Mouse (Mus musculus): ENCODE results near the gene Naga.
"Not testable (repeated sequence)": the region's sequence is repeated elsewhere in the genome, so short reads cannot be mapped to it uniquely, and the experiment has no call there.

Gene Naga

DNA sequence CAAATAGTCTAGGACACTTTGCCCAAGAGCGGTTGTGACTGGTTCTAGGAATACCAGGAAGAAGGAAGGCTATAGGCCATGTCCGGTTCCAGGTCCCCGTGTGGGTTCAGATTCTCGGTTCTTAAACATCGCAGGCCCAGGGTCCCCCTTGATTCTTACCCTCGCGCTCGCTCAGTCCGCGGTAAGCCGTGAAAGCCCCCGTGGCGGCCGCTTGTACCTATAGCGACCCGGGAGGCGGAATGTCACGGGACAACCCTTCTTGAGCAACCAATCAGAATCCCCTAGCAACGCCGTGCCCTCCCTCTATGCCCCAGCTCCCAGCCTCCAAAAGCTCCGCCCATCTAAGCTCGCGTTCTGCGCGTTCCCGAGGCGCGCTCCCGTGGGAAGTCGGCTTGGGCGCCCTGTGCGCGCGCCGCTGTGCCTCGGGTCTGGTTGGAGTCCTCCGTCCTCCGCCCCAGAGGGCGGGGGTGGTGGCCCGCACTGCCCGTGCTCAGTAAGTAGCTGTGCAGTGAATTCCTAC lies at the start of gene Naga, which contains the start of the genes Pheta2 and Smdt1:
Naga (minus strand) TSS at position 333 of the 520 bp plus-strand sequence.
Pheta2 (plus strand) TSS at position 350 of the 520 bp plus-strand sequence.
Smdt1 (plus strand) TSS at position 367 of the 520 bp plus-strand sequence.
- peak; percentile 95 for DNase-seq (ENCODE audit: low spot score)

DNA sequence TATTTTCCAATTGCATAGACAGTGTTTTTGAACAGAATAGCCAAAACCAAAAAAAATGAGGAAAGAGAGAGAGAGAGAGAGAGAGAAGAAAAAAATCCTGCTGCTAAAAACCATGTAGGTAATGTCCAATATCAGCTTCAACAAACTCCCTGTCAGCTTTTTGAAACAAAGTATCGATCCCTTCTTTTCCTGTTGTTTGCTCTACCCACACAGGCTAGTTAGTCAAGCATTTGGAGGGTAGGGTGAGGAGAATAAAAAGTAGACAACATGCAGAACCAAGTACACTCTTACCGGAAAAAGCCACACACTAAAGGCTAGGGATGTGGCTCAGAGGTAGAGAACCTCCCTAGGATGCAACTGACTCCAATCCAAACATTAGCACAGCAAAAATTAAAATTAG lies 47.0 kb upstream of the Naga start:
- no peak for DNase-seq (ENCODE audit: low spot score)

DNA sequence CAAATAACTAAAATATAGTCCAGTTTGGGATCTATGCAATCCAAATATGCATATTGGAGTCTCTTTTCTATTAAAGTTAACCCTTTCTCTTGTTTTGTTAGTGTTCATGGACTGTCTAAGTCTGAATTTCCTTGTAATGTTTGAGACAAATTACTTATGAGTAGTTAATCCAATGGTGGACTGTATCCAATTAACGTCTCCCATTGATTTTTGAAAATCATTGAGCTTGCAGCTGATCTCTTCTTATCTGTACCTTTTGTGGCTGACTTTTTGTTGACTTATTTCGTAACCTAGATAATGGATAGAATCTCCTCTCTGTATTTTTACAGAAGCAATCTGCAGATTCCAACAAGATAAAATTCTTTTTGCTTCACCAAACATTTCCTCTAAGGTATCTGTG lies 43.7 kb upstream of the Naga start:
- no peak for DNase-seq (ENCODE audit: low spot score)

DNA sequence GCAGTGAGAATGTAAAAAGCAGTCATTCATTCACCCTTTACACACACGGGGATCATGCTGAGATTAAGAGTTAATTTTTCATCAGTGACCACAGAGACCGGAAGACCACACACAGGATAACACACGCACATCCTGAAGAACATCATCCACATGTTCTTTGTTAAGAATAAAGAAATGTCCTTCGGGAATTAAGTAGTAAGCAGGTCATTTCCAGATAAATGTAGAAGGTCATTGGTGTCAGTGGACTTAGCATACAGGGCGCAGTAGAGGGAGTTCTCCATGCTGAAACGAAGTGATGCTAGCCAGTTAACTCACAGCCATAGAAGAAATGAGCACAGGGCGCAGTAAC lies 42.0 kb upstream of the Naga start:
- DNase-seq (ENCODE audit: low spot score), result no peak

DNA sequence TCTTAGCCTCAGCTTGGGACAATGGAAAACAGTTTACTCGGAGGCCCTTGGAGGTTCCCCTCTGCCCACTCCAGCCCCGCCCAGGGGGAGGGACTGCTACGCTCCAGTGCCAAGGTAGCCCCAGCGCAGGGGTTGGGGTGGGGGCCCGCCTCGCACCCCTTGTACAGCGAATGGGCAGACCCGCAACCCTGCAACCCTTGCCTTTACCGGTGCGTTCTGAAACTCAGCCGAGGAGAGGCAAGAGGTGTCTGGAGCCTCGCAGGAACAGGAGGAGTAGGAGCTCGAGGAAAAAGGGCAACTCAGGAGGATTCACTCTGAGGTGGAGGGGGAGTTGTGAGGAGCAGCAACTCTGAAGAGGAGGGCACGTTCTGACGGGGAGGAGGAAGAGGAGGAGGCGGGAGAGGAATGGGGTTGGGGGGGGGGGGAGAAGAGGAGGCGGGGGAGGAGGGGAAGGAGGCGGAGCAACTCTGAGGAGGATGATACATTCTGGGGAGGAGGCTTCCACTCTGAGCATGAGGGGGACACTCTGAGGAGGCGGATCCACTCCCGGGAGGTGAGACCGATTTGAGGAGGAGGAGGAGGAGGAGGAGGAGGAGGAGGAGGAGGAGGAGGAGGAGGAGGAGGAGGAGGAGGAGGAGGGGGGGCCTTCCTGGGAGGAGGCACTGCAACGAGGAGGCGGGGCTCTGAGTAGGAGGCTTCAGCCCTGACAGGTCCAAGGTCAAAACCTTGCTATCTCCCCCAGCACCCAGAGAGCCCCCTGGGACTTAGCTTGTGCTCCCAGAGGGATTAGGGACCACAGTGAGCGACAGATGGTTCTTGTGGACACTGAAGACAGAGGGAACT lies 41.4 kb upstream of the Naga start, which contains the start of gene Cyp2d22:
Cyp2d22 (minus strand) TSS at position 390 of the 843 bp plus-strand sequence.
- no peak for DNase-seq (ENCODE audit: low spot score)

DNA sequence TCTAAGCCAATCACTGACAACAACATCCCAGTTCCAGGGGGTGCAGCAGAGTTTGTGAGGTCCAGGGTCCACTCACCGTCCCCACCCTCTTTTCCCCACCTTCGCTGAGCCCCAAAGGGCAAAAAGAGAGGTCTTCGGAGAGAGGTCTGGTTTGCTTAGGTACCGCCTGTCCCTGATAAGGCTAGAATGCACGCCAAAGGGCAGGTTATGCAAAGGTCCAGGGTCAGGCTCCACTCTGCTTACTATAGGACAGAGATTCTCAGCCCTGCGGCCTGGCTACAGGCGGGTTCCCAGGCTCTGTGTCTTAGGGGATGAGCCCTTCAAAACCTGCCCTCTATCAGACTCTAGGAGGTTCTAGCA lies 40.8 kb upstream of the Naga start:
- DNase-seq (ENCODE audit: low spot score), result no peak

DNA sequence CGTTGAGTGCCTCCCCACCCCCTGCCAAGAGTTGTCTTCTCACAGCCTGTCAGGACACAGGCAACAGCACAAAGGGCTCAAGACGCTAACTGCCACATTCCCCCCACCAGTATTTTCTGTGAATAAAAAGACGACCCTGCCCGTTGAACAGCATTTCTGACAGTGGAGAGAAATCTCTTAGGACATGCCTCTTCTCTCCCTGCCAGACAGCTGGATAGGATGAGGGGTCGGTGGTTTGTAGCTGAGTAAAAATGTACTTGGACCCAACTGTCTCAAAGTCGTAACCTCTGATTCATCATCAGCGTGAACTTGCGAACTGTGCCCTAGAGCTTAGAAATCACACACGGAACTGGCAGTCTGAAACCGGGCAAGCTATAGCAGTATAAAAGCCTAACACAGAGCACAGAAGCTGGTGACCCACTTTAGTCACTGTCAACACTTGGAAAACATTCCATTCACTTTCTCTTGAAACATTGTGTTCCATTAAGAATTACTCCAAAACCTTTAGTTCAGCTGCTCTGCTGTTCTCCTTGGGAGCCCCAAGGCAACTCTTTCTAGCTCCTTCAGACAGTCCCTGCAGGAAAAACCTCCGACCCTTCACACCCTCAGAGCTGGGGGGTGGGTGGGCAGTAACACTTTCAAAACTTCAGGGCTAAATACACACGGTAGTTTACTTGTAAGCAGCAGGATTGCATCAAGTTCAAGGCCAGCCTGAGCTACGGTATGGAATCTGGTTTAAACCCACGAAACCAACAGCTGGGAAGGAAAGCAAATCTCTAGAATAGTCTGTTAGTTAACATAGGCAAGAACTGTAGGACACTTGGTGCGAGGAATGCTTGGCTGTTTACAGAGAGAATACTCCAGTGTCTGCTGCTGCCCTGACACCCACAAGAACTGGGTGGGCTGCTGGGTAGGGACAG lies 39.8 kb upstream of the Naga start:
- DNase-seq (ENCODE audit: low spot score), result no peak

DNA sequence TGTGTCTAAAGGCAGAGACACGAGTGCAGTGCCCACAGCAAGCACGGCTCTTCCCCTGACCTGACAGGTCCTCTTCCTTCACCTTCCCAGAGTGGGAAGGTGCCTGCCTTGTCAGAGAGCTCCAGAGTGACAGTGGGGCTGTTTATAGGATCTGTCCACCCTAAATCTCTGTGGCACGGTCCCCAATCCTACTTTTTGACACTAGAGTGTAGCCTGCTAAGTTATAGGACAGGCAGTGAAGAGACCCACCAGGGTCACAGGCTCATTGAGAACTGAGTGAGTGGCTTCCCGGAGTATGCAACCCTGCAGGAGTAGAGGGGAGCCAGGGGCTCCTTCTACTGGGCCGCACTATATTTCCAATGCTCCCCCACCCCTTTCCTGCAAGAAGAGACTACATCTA lies 39.0 kb upstream of the Naga start:
- DNase-seq (ENCODE audit: low spot score), result no peak

DNA sequence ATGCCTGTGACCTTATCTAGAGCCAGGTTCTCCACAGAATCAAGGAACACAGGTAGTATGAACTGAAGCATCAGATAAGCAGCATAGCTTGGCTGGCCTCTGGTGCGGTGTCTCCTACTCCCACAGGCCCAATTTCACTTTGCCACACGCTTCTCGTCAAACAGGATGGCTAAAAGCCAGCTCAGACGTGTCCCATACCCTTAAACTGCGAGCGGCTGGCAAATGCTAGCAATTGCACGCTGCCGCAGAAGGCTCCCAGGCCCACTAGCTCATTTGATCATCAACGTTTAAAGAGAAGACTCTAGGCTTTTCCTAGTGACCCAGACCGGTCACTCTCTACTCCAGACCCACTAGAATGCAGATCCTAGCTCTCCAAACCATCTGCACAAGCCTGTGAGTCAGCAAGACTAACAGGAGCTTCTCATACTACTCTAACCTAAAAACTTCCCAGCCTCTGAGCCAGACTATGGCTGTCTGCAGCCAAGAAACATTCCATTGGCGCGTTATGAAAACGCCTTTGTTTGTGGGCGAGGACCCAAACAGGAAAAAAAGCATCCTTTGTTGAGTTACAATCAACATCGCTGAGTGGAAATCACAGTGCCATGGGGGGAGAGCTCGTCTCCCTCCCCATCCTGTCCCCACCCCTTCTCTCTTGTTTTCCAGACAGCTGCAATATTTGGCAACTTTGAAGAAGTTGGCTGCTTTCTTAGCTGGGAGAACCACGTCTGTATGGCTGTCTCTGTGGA lies 37.8 kb upstream of the Naga start:
- DNase-seq (ENCODE audit: low spot score), result peak; percentile 75

DNA sequence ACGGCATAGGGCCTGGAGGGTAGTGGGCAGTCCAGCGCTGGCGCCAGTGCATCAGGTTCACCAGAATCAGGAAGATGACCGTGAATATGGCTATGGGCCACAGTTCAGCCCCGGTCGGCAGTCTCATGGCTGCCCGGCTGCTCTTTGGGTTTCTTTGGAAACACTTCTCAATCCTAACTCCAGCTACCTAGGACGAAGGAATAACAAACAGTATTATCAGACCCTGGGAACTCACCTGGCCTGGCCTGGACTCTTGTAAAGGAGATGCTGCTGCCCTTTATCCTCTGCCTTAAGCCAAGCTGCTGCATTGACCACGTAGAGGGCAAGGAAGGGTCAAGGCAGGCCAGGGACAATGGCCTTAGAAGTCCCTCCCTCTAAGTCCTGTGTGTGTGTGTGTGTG lies 37.1 kb upstream of the Naga start:
- DNase-seq (ENCODE audit: low spot score), result no peak

DNA sequence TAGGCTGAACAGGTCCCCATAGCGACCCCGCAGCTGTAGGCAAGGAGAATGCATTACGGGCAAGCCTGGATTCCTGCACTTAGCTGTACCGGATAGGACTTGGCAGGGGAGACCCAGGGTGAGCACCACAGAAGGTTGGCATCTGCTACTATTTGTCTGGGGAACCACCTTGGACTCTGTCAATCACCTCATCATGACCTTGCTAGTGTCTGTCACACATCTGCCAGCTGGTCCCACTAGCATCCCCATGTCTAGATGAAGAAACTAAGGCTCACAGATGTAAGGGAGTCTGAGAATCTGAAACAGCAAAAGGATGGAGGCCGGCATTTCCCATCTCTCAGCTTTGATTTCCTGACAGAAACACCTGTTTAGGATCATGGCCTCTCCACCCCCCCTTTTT lies 35.7 kb upstream of the Naga start:
- DNase-seq (ENCODE audit: low spot score), result no peak

DNA sequence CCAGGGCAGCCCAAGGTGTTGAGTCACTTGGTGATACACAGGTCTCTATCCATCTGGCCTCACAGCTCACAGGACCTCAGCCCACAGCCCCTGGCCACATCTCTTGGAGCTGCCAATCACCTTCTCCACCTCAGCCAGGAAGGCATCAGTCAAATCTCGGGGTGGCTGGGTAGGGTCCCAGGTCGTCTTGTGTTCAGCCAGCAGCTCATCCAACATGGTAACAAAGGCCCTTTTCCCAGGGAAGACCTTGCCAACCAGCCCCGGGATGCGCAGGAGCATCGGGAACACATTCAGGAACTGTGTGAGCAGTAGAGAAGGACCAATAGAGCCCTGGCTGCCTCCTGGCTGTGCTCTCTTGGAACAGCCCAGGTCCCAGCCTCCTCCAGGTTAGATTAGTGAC lies 34.3 kb upstream of the Naga start:
- no peak for DNase-seq (ENCODE audit: low spot score)

DNA sequence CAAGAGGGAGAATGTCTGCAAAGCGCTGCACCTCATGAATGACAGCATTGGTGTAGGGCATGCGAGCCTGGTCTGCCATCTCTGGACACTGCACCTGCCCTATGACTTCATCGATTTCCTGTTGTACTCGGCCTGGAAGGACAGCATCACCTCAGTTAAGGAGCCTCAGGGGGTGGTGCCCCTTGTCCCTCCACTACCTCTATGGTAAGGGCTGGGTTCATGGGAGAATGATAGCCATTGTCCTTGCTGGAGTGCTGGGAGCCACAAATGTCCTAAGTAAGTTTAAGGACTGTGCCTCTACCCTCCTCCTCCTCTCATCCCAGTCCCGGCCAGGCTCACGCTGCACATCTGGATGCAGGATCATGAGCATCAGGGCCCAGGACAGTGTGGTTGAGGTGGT lies 33.7 kb upstream of the Naga start:
- no peak for DNase-seq (ENCODE audit: low spot score)

DNA sequence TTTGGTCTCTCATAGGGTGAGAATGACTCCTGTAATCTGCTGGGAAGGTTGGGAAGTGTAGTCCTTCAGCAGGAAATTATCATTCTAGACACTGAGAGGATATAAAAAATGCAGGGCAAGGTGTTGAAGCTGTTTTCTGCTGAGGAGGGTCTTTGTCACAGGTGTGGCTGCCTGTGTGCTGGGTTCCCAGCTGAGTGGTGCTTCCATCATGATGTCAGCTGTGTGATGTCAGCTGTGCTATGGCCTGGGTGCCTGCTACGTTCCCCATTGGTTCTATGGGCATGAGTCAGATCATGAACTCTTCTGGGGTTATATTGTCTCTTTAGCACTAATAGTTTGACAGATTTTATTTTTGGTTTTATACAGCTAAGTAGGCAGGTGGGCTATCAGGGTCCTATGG lies 30.1 kb upstream of the Naga start:
- no peak for DNase-seq (ENCODE audit: low spot score)

DNA sequence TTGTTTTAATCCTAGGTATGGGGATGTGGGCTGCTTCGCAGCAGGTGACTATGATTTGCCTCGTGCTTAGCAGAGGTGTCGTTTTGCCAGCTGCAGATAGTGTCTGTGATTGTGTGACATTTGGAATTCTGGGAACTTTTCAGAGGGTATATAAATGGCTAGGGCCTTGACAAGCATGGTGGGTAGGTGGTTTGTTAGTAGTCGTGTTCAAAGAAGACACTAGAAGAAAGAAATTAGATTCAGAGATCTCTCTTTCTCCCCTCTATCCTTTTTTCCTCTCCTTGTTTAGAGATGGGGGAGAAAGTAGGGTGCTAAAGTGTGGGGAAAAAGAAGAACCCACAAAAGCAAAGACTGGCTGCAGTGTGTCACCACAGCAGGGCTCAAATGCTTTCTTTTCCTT lies 29.4 kb upstream of the Naga start:
- DNase-seq (ENCODE audit: low spot score), result no peak

DNA sequence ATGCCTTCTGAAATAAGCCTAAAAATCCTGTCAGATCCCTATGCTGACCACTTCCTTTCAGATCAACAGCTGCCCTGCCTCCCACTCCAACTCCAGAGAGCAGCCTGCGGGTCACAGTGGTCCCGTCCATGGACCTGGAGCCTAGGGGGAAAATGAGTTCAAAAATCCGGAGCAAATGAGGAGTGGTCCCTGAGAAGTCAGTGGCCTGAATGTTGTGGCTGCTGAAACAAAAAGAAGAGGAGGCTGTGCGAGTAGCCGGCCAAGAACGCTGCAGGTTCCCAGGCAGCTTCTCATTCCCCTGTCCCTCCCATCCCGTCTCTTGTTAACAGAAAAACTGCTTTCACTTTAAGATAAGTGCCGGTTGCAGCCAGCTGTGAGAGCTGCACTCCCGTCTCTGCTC lies 25.8 kb upstream of the Naga start:
- DNase-seq (ENCODE audit: low spot score), result not testable (repeated sequence)

DNA sequence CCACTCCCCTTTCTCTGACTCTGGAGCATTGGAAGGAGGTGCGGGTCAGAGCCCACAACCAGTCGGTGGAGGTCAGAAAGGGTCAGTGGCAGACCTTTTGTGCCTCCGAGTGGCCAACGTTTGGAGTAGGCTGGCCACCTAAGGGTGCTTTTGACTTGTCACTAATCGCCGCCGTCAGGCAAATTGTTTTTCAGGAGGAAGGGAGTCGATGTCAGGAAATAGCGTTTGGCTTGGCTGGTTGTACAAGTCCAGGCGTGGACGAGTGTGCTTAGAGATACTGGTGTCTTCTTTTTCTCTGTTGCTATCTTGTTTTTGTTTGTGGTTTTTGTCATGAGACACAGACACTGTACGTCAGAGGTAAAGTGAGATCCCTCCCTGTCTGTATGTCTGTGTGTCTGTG lies 25.1 kb upstream of the Naga start:
- DNase-seq (ENCODE audit: low spot score), result not testable (repeated sequence)

DNA sequence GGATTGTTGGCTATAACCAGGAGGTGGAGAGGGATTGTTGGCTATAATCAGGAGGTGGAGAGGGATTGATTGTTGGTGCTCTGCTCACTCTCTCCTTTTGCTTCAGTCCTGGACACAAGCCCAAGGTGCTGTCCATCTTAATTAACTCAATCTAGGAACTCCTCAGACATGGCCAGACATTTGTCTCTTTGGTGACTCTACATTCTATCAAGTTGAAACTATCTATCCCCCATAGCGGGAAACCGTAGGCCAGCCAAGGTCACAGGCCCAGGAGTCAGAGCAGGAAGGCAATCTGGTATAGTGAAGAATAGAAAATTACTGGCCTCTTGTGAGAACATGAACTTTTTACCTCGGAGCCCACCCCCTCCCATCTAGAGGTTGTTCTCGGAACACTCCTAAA lies 23.5 kb upstream of the Naga start:
- no peak for DNase-seq (ENCODE audit: low spot score)

DNA sequence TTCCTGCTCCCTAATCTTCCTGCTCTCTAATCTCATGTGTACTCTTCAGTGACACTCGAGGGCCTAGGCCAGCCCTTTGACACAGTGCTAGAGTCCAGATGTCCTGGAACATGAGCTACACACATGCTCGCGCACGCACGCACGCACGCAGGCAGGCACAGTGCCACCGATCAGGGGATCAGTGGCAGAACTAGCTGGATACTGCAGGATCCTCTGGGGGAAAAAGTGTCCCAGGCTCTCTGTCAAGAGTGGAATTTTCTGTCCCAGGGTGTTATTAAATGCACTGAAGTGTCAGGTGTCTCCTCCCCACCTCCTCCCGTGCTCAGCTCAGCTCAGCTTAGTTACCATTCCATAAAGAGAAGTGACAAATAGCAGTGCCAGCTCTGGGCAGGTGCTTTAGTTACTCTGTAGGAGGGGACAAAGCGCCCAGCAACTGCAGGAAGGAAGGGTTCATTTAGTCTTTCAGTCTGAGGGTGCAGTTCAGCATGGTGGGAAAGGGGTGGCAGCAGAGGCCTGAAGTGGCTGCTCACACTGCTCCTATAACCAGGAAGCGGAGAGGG lies 22.8 kb upstream of the Naga start:
- no peak for DNase-seq (ENCODE audit: low spot score)

DNA sequence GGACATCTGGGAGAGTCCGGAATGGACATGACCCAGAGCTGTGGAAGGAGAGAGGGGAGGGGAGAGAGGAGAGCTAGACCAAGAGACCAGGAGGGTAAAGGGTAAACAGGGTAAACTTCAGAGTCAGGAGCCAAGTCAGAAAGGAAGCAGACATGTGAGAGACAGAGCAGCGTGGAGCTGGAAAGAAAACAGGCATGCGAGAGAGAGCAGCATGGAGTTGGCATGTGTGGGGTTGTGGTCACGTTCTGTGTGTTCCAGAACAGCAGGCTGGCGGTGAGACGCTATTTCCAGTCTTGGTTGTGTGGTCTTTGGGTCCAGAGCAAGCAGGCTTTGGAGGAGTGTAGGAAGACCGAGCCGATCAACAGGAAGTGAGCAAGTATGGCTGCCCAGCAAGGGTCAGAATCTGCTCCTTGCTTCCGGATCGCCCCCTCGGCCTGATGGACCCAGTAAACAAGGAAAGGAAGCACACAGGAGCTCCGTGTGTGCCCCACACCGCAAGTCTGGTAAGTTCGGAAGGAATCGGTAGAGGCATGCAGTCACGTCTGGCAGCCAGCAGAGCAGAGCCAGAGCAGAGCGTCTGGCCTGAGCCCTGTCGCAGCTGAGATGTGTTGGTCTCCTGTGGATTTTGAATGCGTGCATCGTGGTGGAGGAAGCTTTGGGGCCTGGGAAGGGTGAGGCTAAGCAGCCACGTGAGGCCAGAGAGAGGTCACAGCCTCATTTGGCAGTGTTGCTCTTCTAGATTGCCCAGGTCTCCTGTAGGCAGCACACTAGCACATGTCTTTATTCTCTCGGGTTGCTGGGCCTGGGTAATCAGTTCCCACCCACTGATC lies 19.9 kb upstream of the Naga start:
- no peak for DNase-seq (ENCODE audit: low spot score)

Data from layer of hippocampus, adult 11-12 months (tissue).